Mouse (Mus musculus) common myeloid progenitor, adult 5-6 weeks (primary cell): ENCODE measurements around the gene Hs6st2. TPM values are rescaled to one million over a fixed set of nuclear protein-coding genes. Genes with fewer than 3 reads are reported as not detected.

Experiments
- ATAC-seq: replicated peaks from 2 replicates; pipeline ENCODE4 v1.8.0; 2016; ENCODE audit warnings: low read depth, mild to moderate bottlenecking, moderate TSS enrichment, inconsistent platforms; ENCODE audit not compliant: poor library complexity, severe bottlenecking
- total RNA-seq: library from RNA; stranded (forward); fragments of 200-1000, 187-1606 nt; gene quantifications from 2 replicates; pipeline ENCODE4 v1.2.3, GENCODE M21; 2017

Hs6st2 gene
- total RNA-seq, 1 experiment from 2014 or later = 1.6 TPM

GRCm38 (mm10) chrX:51374670-51375069 is 307.0 kb downstream of the Hs6st2 start:
- ATAC-seq = peak; percentile 74; the same call in 1 of the 2 replicates

- 0 out of 2 replicates have a peak, but pooled peaks have one; percentile 47 for ATAC-seq
Measured at GRCm38 (mm10) chrX:51372477-51373239, 309.0 kb downstream of the Hs6st2 start.

GRCm38 (mm10) chrX:51349682-51350081 is 332.0 kb downstream of the Hs6st2 start:
- no peak for ATAC-seq

GRCm38 (mm10) chrX:51343595-51343994 is 338.1 kb downstream of the Hs6st2 start:
- ATAC-seq = no peak

Other genes with a start within 250 kb of the Hs6st2 start
- not detected in 2 replicates for gene Usp26, start 119.4 kb upstream of the Hs6st2 start, total RNA-seq